Mouse (Mus musculus) embryo, embryonic 10.5 days (tissue): ENCODE measurements around the gene Fas.

Experiments
- DNase-seq: peaks from one replicate; pipeline ENCODE4 v3.0.0-alpha.2; 2015; ENCODE audit warnings: low spot score

The Fas gene

GRCm38 (mm10) chr19:34369551-34369950 lies 79.1 kb downstream of the Fas start:
- DNase-seq: peak; percentile 22

DNA sequence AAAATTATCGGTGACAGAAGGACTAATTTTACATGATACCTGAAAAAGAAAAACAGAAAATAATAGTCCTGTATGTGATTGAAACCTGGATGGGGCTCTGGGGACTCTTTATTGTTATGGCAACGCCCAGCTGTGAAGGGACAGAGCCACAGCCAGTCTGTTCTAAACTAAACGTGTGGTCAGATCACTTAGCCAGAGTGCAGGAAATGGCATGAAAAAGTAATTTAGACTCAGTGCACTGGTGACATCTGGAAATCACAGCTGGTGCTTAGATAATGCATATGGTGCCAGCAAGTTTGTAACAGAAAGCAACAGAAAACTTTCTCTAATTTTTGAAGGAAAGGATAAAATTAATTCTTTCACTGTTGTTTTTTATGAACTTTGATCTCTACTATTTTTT lies 79.9 kb downstream of the Fas start:
- DNase-seq: peak; percentile 40
